ENCODE assay signal across 8 mouse cellular contexts in genomic region chr12:8498148-8498571, GRCm38 (mm10). TPM values are rescaled to one million over a fixed set of nuclear protein-coding genes. Genes with fewer than 3 reads are reported as not detected.
DNase-seq lines count a peak whose midpoint lies in the region; ATAC-seq and TF ChIP-seq lines count a peak whose summit lies in the region.

No protein-coding gene starts in this region.

- TF ChIP-seq POLR2A in ES-Bruce4 (IDR thresholded peaks at IDR 0.05; ENCODE audit: insufficient read depth, low read length): no peak

- no peak for ATAC-seq in cerebellum, adult (ENCODE audit: insufficient number of reproducible peaks, low FRiP score, low TSS enrichment)
- no peak for ATAC-seq in embryonic facial prominence, embryonic 15.5 days (ENCODE audit: insufficient number of reproducible peaks, low FRiP score, low TSS enrichment, low read depth)
- ATAC-seq in hindbrain, embryonic 16.5 days: no peak
- no peak for ATAC-seq in liver, embryonic 11.5 days (replicated peaks; ENCODE audit: low FRiP score)
- ATAC-seq in megakaryocyte-erythroid progenitor cell, adult 5-6 weeks (replicated peaks; ENCODE audit: low FRiP score, low TSS enrichment, poor library complexity, severe bottlenecking): no peak

- TF ChIP-seq CTCF in ES-Bruce4 (IDR thresholded peaks at IDR 0.05; ENCODE audit: low read depth, low read length): no peak

- DNase-seq in cerebellum, adult 11 months: peak; percentile 44
- no peak for DNase-seq in liver, embryonic 11.5 days (ENCODE audit: low spot score)
- DNase-seq in splenic B cell, adult 2 months (ENCODE audit: low read depth, low spot score): peak; percentile 28

- WGBS in embryonic facial prominence, embryonic 15.5 days: 15% methylated on average over 8 of the region's 8 CpGs
- WGBS in hindbrain, embryonic 16.5 days: under 1% methylated on average over 8 of the region's 8 CpGs
- 51% methylated on average over 8 of the region's 8 CpGs for WGBS in liver, embryonic 11.5 days

- H3K36me3 ChIP-seq in ES-Bruce4 (ENCODE audit: control insufficient read depth, insufficient read depth, low read length, poor library complexity, severe bottlenecking): no peaks in the 10 kb centered on the region
- no peaks in the 10 kb centered on the region for H3K36me3 ChIP-seq in embryonic facial prominence, embryonic 15.5 days
- H3K36me3 ChIP-seq in hindbrain, embryonic 16.5 days (ENCODE audit: control insufficient read depth, insufficient read depth, low read length): no peaks in the 10 kb centered on the region
- no peaks in the 10 kb centered on the region for H3K36me3 ChIP-seq in liver, embryonic 11.5 days (ENCODE audit: control insufficient read depth, insufficient read depth, low read length)
- no peaks in the 10 kb centered on the region for H3K36me3 ChIP-seq in splenic B cell, adult 2 months (ENCODE audit: control insufficient read depth, insufficient read depth, low read length, poor library complexity, severe bottlenecking)

- peaks cover 2% of the 10 kb centered on the region for H3K4me1 ChIP-seq in ES-Bruce4 (ENCODE audit: control insufficient read depth, insufficient read depth, low read length)
- peaks cover 37% of the 10 kb centered on the region for H3K4me1 ChIP-seq in embryonic facial prominence, embryonic 15.5 days
- peaks cover 28% of the 10 kb centered on the region for H3K4me1 ChIP-seq in hindbrain, embryonic 16.5 days (ENCODE audit: control insufficient read depth, insufficient read depth, low read depth, low read length)
- H3K4me1 ChIP-seq in liver, embryonic 11.5 days (replicated peaks; ENCODE audit: control insufficient read depth, insufficient read depth, low read length): peaks cover 26% of the 10 kb centered on the region

- peak; percentile 51; the same call in 1 of the 2 replicates for TF ChIP-seq EP300 in ES-Bruce4 (IDR thresholded peaks at IDR 0.05; ENCODE audit: insufficient read depth, low read depth, low read length)

- no peak overlapping the region for H3K9ac ChIP-seq in ES-Bruce4 (ENCODE audit: low read depth, poor library complexity, severe bottlenecking)
- peak overlapping the region; percentile 98 for H3K9ac ChIP-seq in embryonic facial prominence, embryonic 15.5 days
- peak overlapping the region; percentile 85 for H3K9ac ChIP-seq in hindbrain, embryonic 16.5 days (ENCODE audit: low read depth, low read length)
- H3K9ac ChIP-seq in liver, embryonic 11.5 days (ENCODE audit: low read depth, low read length): peak overlapping the region; percentile 85

- H3K4me2 ChIP-seq in embryonic facial prominence, embryonic 15.5 days (replicated peaks): peak overlapping the region; percentile 77
- peak overlapping the region; percentile 93 for H3K4me2 ChIP-seq in hindbrain, embryonic 16.5 days (ENCODE audit: low read length)
- H3K4me2 ChIP-seq in liver, embryonic 11.5 days: peak overlapping the region; percentile 95

- H3K9me3 ChIP-seq in ES-Bruce4 (replicated peaks; ENCODE audit: control insufficient read depth, insufficient read depth, low read length, poor library complexity, severe bottlenecking): no peaks in the 10 kb centered on the region
- no peaks in the 10 kb centered on the region for H3K9me3 ChIP-seq in embryonic facial prominence, embryonic 15.5 days (replicated peaks)
- H3K9me3 ChIP-seq in hindbrain, embryonic 16.5 days (ENCODE audit: control insufficient read depth, low read length): no peaks in the 10 kb centered on the region
- H3K9me3 ChIP-seq in liver, embryonic 11.5 days (ENCODE audit: control insufficient read depth, low read length): no peaks in the 10 kb centered on the region

- H3K27ac ChIP-seq in ES-Bruce4 (ENCODE audit: insufficient read depth, low read length): no peak overlapping the region
- peak overlapping the region; percentile 99 for H3K27ac ChIP-seq in embryonic facial prominence, embryonic 15.5 days (replicated peaks)
- peak overlapping the region; percentile 99 for H3K27ac ChIP-seq in hindbrain, embryonic 16.5 days (ENCODE audit: low read depth, low read length)
- 0 out of 2 replicates have a peak overlapping the region, but pooled peaks have one; percentile 95 for H3K27ac ChIP-seq in liver, embryonic 11.5 days (ENCODE audit: low read depth, low read length)

- no peaks in the 10 kb centered on the region for H3K27me3 ChIP-seq in ES-Bruce4 (ENCODE audit: control insufficient read depth, insufficient read depth, low read length, poor library complexity, severe bottlenecking)
- H3K27me3 ChIP-seq in embryonic facial prominence, embryonic 15.5 days: no peaks in the 10 kb centered on the region
- no peaks in the 10 kb centered on the region for H3K27me3 ChIP-seq in hindbrain, embryonic 16.5 days (replicated peaks; ENCODE audit: control insufficient read depth, insufficient read depth, low read length)
- H3K27me3 ChIP-seq in liver, embryonic 11.5 days (replicated peaks; ENCODE audit: control insufficient read depth, insufficient read depth, low read length): no peaks in the 10 kb centered on the region
- H3K27me3 ChIP-seq in splenic B cell, adult 2 months (ENCODE audit: control insufficient read depth, insufficient read depth, low read length, poor library complexity, severe bottlenecking): no peaks in the 10 kb centered on the region

- H3K4me3 ChIP-seq in ES-Bruce4 (ENCODE audit: low read depth, low read length): peak overlapping the region; percentile 86
- H3K4me3 ChIP-seq in embryonic facial prominence, embryonic 15.5 days (replicated peaks): peak overlapping the region; percentile 81
- peak overlapping the region; percentile 93 for H3K4me3 ChIP-seq in hindbrain, embryonic 16.5 days (ENCODE audit: low read length)
- peak overlapping the region; percentile 75 for H3K4me3 ChIP-seq in liver, embryonic 11.5 days (ENCODE audit: low read depth, low read length)

RNA-seq across cellular contexts. Expression of gene Rhob, which starts 1.6 kb away (rescaled TPM):
- 20.0 and 21.0 TPM in 2 replicates for polyA plus RNA-seq in ES-Bruce4 (2011; ENCODE audit: insufficient read depth, insufficient read length, low read depth, missing spikeins)
- 55.3 and 59.5 TPM in 2 replicates for polyA plus RNA-seq in embryonic facial prominence, embryonic 15.5 days (2015; fragmentation: Nextera tagmentation; extraction: Ambion mirVana)
- polyA plus RNA-seq in hindbrain, embryonic 16.5 days (2015; fragmentation: Nextera tagmentation; extraction: Ambion mirVana): 81.3 and 86.9 TPM in 2 replicates
- 19.5 and 23.2 TPM in 2 replicates for polyA plus RNA-seq in liver, embryonic 11.5 days (2014; fragmentation: Nextera tagmentation; extraction: Ambion mirVana)
- total RNA-seq in megakaryocyte-erythroid progenitor cell, adult 5-6 weeks (2014; fragmentation: Nextera tagmentation): 4.2 and 5.1 TPM in 2 replicates
- total RNA-seq in megakaryocyte-erythroid progenitor cell, adult 5-6 weeks (2017): 23.1 TPM in 2 replicates
